In the genomic region with DNA sequence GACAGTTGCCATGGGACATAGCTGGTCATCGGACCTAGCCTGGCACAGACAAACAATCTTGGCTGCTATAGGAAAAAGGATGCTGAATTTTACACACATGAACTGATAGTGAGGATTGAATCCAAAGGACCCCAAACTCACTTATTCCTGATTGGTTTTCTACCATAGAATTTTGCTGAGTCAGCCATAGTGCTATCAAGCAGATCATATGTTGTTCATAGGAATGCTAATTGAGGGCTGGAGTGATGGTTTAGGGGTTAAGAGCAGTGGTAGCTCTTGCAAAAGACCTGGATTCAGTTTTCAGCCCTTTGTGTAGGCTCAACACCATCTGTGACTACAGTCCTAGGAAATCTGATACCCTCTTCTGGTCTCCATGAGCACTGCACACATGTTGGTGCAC, we compare ENCODE assay signal across 26 mouse cellular contexts. TPM values are rescaled to one million over a fixed set of nuclear protein-coding genes. Genes with fewer than 3 reads are reported as not detected.
"Had no signal": no experiment of that assay in that cellular context is flagged by ENCODE, and none has a peak within 500 bp of the region (broad histone marks: within the 10 kb centered on the region; RNA-seq: fewer than 3 reads in every experiment).

No protein-coding gene starts in this region.

- H3K9me3 ChIP-seq: embryonic facial prominence, embryonic 10.5 days; embryonic facial prominence, embryonic 12.5 days; embryonic facial prominence, embryonic 13.5 days; embryonic facial prominence, embryonic 15.5 days; forebrain, embryonic 10.5 days; forebrain, embryonic 12.5 days; forebrain, embryonic 13.5 days; forebrain, embryonic 15.5 days had no signal

- H3K4me1 ChIP-seq: embryonic facial prominence, embryonic 10.5 days; embryonic facial prominence, embryonic 12.5 days; embryonic facial prominence, embryonic 13.5 days; embryonic facial prominence, embryonic 15.5 days; forebrain, embryonic 10.5 days; forebrain, embryonic 12.5 days; forebrain, embryonic 13.5 days; forebrain, embryonic 15.5 days had no signal

- H3K27ac ChIP-seq: embryonic facial prominence, embryonic 10.5 days; embryonic facial prominence, embryonic 12.5 days; embryonic facial prominence, embryonic 13.5 days; embryonic facial prominence, embryonic 15.5 days; forebrain, embryonic 10.5 days; forebrain, embryonic 12.5 days; forebrain, embryonic 13.5 days; forebrain, embryonic 15.5 days; gastrocnemius, adult 2 months had no signal

- H3K27me3 ChIP-seq: embryonic facial prominence, embryonic 12.5 days; embryonic facial prominence, embryonic 13.5 days; embryonic facial prominence, embryonic 15.5 days; forebrain, embryonic 12.5 days; forebrain, embryonic 13.5 days; forebrain, embryonic 15.5 days had no signal

- H3K36me3 ChIP-seq: embryonic facial prominence, embryonic 10.5 days; embryonic facial prominence, embryonic 12.5 days; embryonic facial prominence, embryonic 13.5 days; embryonic facial prominence, embryonic 15.5 days; forebrain, embryonic 10.5 days; forebrain, embryonic 12.5 days; forebrain, embryonic 15.5 days had no signal

- H3K4me3 ChIP-seq: embryonic facial prominence, embryonic 10.5 days; embryonic facial prominence, embryonic 12.5 days; embryonic facial prominence, embryonic 13.5 days; embryonic facial prominence, embryonic 15.5 days; erythroblast, embryonic 14.5 days; forebrain, embryonic 10.5 days; forebrain, embryonic 12.5 days; forebrain, embryonic 13.5 days; forebrain, embryonic 15.5 days; gastrocnemius, adult 2 months had no signal

- H3K9ac ChIP-seq: embryonic facial prominence, embryonic 12.5 days; embryonic facial prominence, embryonic 13.5 days; embryonic facial prominence, embryonic 15.5 days; forebrain, embryonic 12.5 days; forebrain, embryonic 13.5 days; forebrain, embryonic 15.5 days; forebrain, postnatal 0 days had no signal

- H3K4me2 ChIP-seq: embryonic facial prominence, embryonic 12.5 days; embryonic facial prominence, embryonic 13.5 days; embryonic facial prominence, embryonic 15.5 days; forebrain, embryonic 12.5 days; forebrain, embryonic 13.5 days; forebrain, embryonic 15.5 days had no signal

- DNase-seq: cerebellum, adult 9-10 months; cerebellum, adult 9-11 months; cerebellum, postnatal 10 days; cerebellum, postnatal 14 days; cerebellum, postnatal 25 days; cerebellum, postnatal 36 days; embryo, embryonic 11 days; forebrain, postnatal 0 days; gastrocnemius, adult 2 months; gastrocnemius, postnatal 10 days; gastrocnemius, postnatal 14 days; gastrocnemius, postnatal 25 days; gastrocnemius, postnatal 36 days; heart, adult 11 months; heart, adult 18-20 months had no signal

RNA-seq across cellular contexts. Expression of gene Myl1, which starts 58.0 kb away (rescaled TPM):
- total RNA-seq: common myeloid progenitor, adult 5-6 weeks; forebrain, postnatal 0 days; granulocyte monocyte progenitor cell, adult 5-6 weeks had no signal
- polyA plus RNA-seq: erythroblast, embryonic 14.5 days had no signal
